Mouse (Mus musculus) right cerebral cortex, postnatal 25 days (tissue): Measurements from ENCODE around the gene Cnga1.
"Not testable (repeated sequence)": the region's sequence is repeated elsewhere in the genome, so short reads cannot be mapped to it uniquely, and the experiment has no call there.

Source experiments
- DNase-seq: peaks from one replicate; pipeline ENCODE4 v3.0.0; 2022

The Cnga1 gene

DNA sequence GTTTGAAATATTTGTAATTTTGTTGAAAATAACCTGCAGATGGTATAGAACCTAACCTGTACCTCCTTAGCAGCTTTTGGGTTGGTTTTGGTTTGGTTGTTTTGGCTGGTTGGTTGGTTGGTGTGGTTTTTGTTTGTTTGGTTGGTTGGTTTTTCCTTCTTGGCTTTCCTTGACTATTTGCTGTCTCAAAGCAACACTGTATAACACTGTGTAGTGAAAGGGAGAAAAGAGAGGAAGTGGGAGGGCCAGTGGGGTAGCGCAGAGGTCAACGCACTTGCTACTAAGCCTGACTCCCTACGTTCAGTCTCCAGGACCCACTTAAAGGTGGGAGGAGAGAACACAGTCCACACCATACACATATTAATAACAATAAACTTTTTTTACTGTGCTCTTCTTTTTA, 7.5 kb downstream of the Cnga1 start:
- no peak for DNase-seq

DNA sequence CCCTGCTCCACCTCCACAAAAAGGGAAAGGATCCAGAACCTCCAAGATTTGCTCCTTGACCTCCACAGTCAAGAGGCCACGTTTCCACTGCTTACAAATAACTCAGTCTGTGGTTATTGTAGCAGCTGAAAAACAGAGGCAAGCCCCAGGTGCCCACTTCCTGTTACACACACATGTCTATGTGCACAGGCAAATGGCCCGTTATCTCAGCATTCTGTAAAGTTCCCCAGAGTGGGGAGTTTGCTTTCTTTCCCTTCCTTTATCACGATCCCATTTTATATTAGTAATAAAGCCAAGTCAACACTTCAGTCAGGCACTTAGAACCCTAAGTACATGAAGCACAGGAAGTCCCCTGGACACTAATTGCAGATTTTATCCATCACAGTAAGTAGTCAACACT, 8.0 kb downstream of the Cnga1 start:
- no peak for DNase-seq

DNA sequence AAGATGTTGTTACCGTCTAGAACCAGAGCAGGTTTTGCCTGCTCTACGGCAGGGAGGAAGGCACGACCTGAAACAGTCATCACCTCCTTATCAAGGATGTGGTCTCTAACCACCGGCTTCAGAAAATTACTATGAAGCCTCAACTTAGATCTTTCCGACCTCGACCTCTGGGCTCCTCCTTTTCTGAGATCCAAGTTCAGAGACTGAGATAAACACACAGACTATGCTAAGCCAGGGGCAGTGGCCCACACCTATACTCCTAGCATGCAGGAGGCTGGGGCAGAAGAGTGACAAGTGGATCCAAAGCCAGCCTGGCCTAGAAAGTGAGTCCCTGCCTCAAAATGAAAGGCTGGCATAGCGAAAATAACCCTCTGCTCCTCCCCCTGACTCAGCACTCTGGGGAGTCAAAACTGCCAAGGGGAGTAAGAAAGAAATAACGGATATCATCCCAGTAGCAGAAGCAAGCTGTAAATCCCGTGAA, 9.2 kb downstream of the Cnga1 start:
- no peak for DNase-seq

DNA sequence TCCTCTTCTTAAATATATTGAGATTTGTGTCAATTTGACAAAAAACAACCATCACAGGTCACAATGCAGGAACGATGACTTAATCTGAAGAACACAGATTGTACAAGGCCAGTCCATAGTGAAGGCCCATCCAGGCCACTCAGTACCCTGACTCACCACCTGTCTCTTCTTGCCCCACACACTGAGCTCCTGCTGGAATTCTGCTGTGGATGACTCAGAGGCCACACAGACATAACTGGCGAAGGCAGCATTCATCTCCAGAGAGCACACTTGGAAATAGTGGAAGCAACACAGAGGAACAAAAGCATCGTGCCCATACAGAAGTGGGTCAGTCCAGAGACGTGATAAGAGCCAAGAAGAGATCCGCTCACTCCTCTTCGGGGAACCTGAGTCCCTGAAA, 14.0 kb downstream of the Cnga1 start:
- no peak for DNase-seq

DNA sequence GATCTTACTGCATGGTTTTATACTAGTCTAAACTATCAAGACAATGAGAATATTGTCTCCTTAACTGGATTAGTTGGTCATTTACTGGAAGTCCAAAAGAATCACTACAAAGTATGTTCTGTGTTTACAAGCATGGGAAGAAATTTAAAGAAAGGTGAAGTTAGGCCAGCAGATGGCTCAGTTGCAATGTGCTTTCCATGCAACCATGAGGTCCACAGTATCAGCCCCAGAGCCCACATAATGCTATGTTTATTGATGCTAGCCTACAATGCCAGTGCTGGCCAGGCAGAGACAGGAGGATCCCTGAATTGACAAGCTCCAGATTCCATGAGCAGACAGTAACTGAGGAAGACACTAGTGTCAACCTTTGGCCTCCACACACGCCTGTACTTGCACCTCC, 23.1 kb downstream of the Cnga1 start:
- DNase-seq = no peak

DNA sequence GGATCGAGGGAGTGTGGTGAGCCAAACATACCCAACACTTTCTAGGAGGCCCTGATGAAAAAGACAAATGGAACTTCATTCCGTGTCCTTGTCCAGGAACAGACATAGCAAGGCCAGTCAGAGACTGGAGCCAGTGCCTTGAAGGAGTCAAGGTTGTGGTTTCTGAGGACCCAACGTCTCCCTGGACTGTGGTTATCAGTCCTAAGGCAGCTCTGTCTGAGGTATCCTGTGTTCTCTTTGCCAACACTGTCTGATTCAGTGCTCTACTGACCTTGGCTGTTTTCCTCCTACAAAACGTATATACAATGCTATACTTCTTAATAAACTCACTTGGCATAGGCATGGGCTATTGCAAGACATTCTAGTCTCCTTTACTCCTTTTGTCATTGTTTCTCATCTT, 26.7 kb downstream of the Cnga1 start:
- no peak for DNase-seq

DNA sequence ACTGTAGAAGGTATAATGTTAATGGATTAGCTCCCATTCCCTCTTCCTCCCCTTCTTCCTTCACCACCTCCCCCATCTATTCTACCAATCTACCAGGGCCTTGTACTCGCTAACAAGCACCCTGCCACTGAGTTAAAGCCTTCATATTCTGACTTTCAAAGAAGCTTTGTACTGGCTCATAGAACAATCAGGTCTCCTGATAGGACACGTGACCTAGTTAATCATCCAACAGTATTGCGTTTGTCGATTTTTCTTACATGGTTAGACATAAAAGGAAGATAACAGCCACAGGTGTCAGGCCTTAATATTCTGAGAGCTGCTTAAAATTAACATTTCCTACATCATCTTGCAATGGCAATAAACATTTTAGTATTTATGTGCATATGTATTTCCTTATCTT, 40.9 kb downstream of the Cnga1 start:
- DNase-seq = no peak

DNA sequence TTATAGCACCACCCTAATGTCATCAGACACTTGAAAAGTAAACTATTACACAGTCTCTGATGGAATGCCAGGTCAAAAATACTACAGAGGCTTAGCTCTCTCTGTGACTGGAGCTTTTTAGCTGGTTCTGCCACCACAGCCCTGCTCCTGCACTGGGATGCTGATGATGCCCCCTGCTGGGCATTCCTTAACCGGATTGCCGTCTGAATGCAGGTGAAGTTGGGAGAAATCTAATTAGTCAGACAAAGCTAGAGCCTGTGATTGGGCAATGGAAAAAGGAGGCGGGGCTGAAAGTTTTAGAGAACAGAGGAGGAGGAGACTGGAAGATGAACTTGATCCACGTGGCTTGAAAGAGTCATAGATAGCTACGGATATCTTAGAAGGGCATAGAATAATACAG, 43.1 kb downstream of the Cnga1 start:
- no peak for DNase-seq

DNA sequence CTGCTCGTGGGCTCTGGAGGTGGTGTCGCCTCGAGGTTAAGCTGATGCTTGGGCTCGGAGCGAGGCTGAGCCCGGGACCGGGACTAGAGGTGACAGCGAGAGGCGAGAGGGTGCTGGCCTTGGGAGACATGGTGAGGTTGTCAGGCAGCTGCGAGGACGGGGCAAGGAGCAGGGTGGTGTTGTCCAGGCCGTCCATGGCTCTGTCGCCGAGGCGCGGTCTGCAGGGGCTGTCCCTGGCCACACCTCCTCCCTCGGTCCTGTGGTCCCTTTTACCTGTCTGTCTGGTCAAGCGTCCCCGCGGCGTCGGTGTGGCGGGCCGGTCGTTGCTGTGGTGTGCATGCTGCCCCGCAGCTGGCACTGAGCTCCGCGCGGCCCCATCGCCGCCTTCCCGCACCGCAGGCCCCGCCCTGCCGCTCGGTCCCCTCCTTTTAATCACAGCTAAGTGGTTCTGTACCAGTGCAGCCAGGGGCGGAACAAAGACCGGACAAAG, 56.8 kb downstream of the Cnga1 start, which contains the start of gene Gm5868:
Gene Gm5868 (minus strand): TSS at position 360 of the 490 bp plus-strand sequence.
- DNase-seq = no peak

DNA sequence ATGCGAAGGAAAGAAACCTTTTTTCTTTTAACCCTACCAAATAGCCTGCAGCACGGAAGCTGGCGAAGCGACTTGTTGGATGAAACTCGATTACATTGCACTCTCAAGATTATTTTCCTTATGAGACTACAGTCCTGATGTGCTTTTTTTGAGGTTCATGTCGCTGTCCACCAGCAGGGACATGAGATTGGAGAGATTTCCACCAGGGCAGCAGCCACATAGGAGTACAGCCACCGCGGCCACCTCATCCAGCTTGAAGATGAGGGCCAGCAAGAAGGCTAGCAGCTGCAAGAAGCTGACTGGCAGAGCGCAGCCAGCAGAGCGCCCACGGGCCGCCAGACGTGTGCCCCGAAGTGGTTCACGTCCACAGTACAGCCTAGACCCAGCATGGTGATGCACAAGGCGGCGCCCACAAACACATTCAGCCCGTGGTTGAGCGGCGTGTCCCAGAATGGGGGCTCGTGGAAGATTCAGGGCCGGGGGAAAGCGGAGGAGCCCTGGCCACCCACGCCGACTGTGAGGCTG, 57.3 kb downstream of the Cnga1 start:
- DNase-seq = not testable (repeated sequence)

DNA sequence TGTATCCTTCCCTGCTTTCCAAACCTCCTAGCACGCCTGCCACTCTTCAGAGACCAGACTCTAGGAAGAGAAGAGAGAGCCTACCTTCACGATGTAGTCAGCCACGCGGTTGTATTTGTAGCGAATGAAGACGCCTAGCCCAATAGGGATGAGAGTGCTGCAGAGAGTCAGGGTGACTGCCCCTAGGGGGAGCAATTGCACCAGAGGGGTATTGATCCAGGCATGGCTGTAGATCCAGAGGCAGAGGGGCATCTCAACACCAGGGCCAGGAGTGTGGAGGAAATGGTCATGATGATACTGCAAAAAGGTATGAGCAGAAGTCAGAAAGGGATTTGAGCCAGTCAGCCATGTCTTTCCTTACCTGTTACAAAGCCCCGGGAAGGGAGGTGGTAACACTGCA, 58.0 kb downstream of the Cnga1 start:
- not testable (repeated sequence) for DNase-seq

DNA sequence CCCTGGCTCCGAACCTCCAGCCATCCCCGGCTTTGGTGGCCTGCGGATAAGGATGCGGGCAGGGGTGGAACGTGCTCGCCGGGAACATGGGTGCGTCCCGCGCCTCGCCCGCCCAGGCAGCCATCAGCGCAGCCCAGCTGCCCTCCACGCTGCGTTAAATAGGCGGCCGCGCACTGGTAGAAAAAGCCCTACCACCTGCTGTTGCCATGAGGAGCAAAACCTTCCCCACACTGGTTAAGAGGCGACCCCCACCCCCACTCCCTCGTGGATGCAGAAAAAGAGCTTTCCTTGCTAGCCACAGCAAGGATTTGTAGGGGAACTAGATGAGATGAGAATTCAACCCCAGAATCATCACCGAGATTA, 63.1 kb downstream of the Cnga1 start, which contains the start of gene Zar1:
Gene Zar1 (minus strand): TSS at position 285 of the 363 bp plus-strand sequence.
- not testable (repeated sequence) for DNase-seq

DNA sequence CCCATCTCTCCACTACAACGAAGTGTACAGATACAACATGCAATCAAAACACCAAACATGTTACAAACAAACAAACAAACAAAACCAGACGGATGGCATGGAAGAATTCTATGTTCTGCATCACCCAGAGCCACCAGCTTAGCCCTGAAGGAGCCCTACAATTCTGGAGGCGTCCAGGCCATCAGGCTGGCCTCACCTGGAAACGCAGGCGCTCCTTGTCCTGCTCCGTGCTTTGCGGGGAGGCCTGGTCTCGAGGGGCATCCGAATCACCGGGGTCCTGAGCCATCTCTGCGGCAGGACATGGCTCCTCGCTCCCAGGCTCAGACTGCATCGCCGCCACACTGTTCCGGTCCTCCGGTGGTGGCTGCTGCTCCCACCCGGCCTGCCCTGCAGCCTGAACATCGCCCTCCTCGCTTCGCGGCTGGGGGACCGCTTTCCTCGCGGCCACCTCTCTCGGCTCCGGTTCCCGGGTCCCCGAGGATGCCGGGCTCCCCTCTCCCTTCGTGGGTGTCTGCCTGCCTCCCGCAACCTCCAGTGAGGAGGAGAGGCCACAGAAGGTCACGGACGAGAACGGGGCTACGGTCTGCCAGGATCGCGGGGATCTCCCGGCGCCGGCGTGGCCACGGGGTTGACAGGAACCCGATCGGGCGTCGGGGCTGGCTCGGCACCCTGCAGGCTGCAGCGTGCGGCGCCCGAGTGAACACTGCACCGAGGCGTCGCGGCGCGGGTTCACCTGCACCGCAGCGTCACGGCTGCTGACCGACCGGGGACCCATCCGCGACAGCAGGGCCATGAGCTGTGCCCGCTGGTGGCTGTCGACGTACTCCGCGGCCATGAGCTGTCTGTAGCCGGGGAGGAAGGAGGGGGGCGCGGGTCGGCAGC, 63.7 kb downstream of the Cnga1 start:
- not testable (repeated sequence) for DNase-seq

DNA sequence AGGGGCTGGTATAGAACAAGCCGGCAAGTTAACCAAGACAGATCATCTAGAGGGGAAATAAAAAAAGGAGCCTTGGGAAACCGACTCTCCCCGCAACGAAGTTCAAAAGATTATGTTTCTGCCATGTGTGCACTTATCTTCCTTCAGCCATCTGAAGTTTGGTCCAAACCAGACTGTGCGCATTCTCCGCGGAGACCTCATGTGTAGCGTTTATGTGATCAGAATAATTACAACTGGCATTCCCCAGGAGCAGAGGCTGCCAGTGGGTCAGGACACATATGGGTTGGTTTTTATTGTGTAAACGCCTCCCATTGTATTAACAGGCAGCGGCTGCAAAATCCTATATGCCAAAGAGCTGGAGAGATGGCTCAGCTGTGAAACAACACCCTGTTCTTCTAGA, 64.5 kb downstream of the Cnga1 start:
- DNase-seq = not testable (repeated sequence)

DNA sequence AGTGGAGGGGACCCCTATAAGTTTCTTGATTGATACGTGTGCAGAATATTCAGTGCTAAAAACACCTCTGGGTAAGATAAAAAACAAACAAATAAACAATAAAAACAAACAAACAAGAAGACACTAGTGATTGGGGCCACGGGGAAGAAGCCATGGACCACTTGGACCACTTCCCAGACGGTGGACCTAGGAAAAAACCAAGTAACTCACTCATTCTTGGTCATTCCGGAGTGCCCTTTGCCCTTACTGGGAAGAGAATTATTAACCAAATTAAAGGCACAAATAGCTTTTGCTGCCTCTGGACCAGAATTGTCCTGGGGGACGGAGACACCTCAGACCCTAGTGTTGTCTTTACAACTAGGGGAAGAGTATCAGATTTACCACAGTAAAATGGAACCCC, 78.5 kb downstream of the Cnga1 start:
- DNase-seq = no peak

DNA sequence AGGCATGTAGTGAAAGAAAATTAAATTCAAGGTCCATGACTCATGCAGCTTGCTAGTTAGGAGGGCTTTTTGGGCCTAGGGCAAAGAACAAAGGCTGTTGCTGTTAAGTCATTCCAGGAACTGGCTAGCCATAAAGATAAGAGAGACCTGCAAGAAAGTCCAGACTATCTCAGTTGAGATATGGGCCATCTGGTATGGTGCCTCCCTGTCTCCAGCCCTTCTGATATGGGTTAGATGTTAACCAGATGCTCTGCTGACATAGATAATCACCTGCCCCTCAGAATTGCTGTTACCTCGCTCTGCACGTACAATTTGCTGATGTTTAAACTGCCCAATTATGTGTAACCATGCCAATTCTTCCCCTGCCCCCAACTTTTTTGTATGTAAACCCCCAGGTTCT, 80.9 kb downstream of the Cnga1 start:
- not testable (repeated sequence) for DNase-seq

DNA sequence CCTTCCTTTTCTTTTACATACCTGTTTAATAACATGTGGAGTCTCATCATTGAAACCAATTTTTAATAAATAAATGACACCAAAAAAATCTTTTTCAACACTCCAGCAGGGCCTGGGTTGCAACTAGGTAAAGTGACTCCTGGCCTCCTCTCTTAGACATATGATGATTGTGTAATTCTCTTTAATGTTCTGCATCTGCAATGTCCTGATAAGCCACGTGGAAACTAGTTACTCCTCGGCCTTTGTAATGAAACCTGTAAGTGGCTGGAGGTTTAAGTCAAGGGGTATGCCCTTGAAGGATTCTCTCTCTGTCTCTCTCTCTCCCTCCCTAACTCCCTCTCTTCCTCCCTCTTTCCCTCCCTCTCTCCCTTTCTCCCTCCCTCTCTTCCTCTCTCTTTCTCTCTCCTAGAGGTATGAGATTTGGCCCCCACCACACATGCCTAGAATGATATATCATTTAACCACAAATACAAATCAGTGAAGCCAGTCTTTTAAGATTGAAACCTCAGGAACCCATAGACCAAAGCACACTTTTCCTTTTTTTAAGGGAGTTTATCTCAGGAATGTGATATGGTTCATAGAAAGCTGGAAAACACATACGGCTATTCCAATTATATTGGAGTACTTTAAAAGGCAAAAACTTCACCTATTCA, 83.0 kb downstream of the Cnga1 start:
- no peak for DNase-seq

DNA sequence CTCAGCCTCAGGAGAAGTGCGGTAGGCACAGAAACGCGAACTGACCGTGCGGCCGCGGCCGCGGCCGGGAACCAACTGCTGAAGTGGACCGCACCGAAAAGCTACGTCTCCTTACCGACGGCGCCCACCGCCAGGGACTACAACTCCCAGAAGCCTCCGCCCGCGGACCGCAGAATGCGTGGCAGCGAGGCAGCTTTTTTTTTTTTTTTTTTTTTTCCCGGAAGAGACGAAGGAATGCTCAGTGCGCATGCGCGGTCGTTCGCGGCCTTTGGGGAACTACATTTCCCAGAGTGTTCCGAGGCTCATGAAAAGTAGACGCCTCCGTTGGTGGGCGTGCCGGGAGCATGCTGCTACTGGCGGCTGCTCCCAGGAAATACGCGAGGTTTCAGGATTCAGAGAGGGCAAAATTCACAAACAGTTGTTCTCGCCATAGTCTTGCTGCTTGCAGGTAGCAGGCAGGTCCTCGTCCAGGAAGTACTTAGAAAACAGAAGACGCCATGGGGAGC, 84.5 kb downstream of the Cnga1 start, which contains the start of gene Nfxl1:
Gene Nfxl1 (minus strand): TSS at position 141 of the 506 bp plus-strand sequence.
- DNase-seq = peak; percentile 95

DNA sequence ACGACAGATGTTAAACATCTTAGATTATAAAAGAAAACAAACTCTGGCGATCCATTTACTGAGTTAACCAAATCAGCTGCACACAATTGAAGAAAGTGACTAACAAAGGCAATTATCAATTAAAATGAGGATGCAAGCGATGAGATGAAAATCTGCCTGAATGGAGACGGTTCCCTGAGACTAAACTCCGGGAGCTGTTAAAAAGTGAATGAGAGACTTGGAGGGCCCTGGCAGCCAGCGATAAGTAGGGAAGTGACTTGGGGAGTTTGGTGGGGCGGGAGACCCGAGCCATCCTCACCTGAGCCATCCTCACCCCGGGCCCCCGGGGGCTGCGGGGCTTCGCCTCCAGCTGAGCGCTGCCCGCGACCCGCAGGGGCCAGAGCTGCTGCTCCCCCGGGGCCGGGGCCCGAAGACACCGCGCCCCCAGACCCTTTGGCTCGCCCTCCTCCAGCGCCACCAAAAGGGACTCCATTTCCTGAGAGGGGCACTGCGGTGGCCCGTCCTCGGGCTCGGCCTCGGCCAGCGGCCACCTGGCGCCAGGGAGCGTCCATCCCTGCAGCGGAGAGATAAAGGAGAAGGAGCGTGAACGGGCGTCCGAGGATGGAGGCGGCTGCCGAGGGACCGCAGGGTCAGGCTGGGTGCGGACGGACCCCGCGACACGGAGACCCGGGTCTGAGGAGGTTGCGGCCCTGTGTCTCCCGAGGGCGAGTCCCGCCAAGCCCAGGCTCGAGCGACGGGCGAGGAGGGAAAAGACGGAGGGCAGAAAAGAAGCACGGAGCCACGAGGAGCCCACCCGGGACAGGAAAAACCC, 85.2 kb downstream of the Cnga1 start:
- DNase-seq = no peak

DNA sequence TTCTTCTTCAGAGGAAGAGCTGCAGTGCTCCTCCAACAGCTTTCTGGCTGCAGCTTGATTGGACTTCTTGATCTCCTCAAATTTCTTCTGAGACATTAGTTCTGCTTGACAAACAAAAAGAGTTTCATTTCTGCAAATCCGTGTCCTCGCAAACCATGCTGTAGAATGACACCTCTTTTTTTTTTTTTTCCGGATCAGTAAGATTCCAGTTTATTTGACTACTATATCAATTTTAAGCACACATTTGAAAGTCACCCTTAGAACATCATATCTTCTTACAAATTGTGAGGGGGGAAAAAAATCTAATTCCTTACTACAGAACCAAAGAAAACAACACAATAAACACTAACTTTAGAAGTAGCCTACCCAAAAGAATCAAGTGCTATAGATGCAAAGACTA, 87.8 kb downstream of the Cnga1 start:
- DNase-seq = no peak
